Mouse (Mus musculus): ENCODE measurements around the gene Gcnt4. TPM values are rescaled to one million over a fixed set of nuclear protein-coding genes. Genes with fewer than 3 reads are reported as not detected.
"Not testable (repeated sequence)": the region's sequence is repeated elsewhere in the genome, so short reads cannot be mapped to it uniquely, and the experiment has no call there.

Gene Gcnt4
- polyA plus RNA-seq, 1 experiment: 0.55 TPM

GRCm38 (mm10) chr13:96911202-96911601, 13.3 kb upstream of the Gcnt4 start:
- Histone ChIP-seq H3K4me1 (replicated peaks; ENCODE audit: control insufficient read depth, insufficient read depth, low read length) (no peaks in the 10 kb centered on the region), H3K27me3 (ENCODE audit: control insufficient read depth, insufficient read depth, low read length) (no peaks in the 10 kb centered on the region), H3K36me3 (ENCODE audit: control insufficient read depth, insufficient read depth, low read length) (no peaks in the 10 kb centered on the region), H3K4me3 (ENCODE audit: control insufficient read depth, insufficient read depth, low read length) (no peak overlapping the region), H3K27ac (ENCODE audit: control insufficient read depth, insufficient read depth, low read length) (no peak overlapping the region)
- TF ChIP-seq POLR2A (IDR thresholded peaks at IDR 0.05; ENCODE audit: control insufficient read depth, extremely low read depth, insufficient read depth, low read length, poor library complexity) (no peak), CTCF (IDR thresholded peaks at IDR 0.05; ENCODE audit: borderline replicate concordance, control insufficient read depth, extremely low read depth, insufficient read depth, low read length, poor library complexity) (no peak)
- WGBS: 69% methylated on average over 3 of the region's 3 CpGs
- no peak for DNase-seq

GRCm38 (mm10) chr13:96923134-96923533, 1.4 kb upstream of the Gcnt4 start:
- 97% methylated on average over 4 of the region's 4 CpGs for WGBS

GRCm38 (mm10) chr13:96924985-96925745, 676 bp downstream of the Gcnt4 start:
- Histone ChIP-seq H3K36me3 (ENCODE audit: control insufficient read depth, insufficient read depth, low read length) (no peaks in the 10 kb centered on the region), H3K4me1 (replicated peaks; ENCODE audit: control insufficient read depth, insufficient read depth, low read length) (peaks cover 8% of the 10 kb centered on the region; the same call in 1 of the 2 replicates), H3K4me3 (ENCODE audit: control insufficient read depth, insufficient read depth, low read length) (peak overlapping the region; percentile 94), H3K27ac (ENCODE audit: control insufficient read depth, insufficient read depth, low read length) (no peak overlapping the region), H3K27me3 (ENCODE audit: control insufficient read depth, insufficient read depth, low read length) (peaks cover 9% of the 10 kb centered on the region; the same call in 1 of the 2 replicates)
- no peak for DNase-seq
- 5% methylated on average over 53 of the region's 53 CpGs for WGBS
- TF ChIP-seq CTCF (IDR thresholded peaks at IDR 0.05; ENCODE audit: borderline replicate concordance, control insufficient read depth, extremely low read depth, insufficient read depth, low read length, poor library complexity) (no peak), POLR2A (IDR thresholded peaks at IDR 0.05; ENCODE audit: control insufficient read depth, extremely low read depth, insufficient read depth, low read length, poor library complexity) (no peak)

More at GRCm38 (mm10) chr13:96923134-96923533, 1.4 kb upstream of the Gcnt4 start:
- DNase-seq; H3K36me3 ChIP-seq (ENCODE audit: control insufficient read depth, insufficient read depth, low read length); H3K4me1 ChIP-seq (replicated peaks; ENCODE audit: control insufficient read depth, insufficient read depth, low read length); H3K4me3 ChIP-seq (ENCODE audit: control insufficient read depth, insufficient read depth, low read length); H3K27me3 ChIP-seq (ENCODE audit: control insufficient read depth, insufficient read depth, low read length); H3K27ac ChIP-seq (ENCODE audit: control insufficient read depth, insufficient read depth, low read length): not testable (repeated sequence)

GRCm38 (mm10) chr13:96925991-96926725, 1.7 kb downstream of the Gcnt4 start:
- WGBS: 92% methylated on average over 10 of the region's 10 CpGs
- Histone ChIP-seq H3K27ac (ENCODE audit: control insufficient read depth, insufficient read depth, low read length) (no peak overlapping the region), H3K4me1 (replicated peaks; ENCODE audit: control insufficient read depth, insufficient read depth, low read length) (peaks cover 8% of the 10 kb centered on the region; the same call in 1 of the 2 replicates), H3K36me3 (ENCODE audit: control insufficient read depth, insufficient read depth, low read length) (no peaks in the 10 kb centered on the region), H3K27me3 (ENCODE audit: control insufficient read depth, insufficient read depth, low read length) (peaks cover 9% of the 10 kb centered on the region; the same call in 1 of the 2 replicates), H3K4me3 (ENCODE audit: control insufficient read depth, insufficient read depth, low read length) (no peak overlapping the region)
- DNase-seq: no peak
- TF ChIP-seq CTCF (IDR thresholded peaks at IDR 0.05; ENCODE audit: borderline replicate concordance, control insufficient read depth, extremely low read depth, insufficient read depth, low read length, poor library complexity) (no peak), POLR2A (IDR thresholded peaks at IDR 0.05; ENCODE audit: control insufficient read depth, extremely low read depth, insufficient read depth, low read length, poor library complexity) (no peak)

GRCm38 (mm10) chr13:96927781-96928180, 3.3 kb downstream of the Gcnt4 start:
- DNase-seq: no peak
- Histone ChIP-seq H3K4me3 (ENCODE audit: control insufficient read depth, insufficient read depth, low read length) (no peak overlapping the region), H3K36me3 (ENCODE audit: control insufficient read depth, insufficient read depth, low read length) (no peaks in the 10 kb centered on the region), H3K27me3 (ENCODE audit: control insufficient read depth, insufficient read depth, low read length) (peaks cover 9% of the 10 kb centered on the region; the same call in 1 of the 2 replicates), H3K4me1 (replicated peaks; ENCODE audit: control insufficient read depth, insufficient read depth, low read length) (peaks cover 8% of the 10 kb centered on the region; the same call in 1 of the 2 replicates), H3K27ac (ENCODE audit: control insufficient read depth, insufficient read depth, low read length) (no peak overlapping the region)
- WGBS: 98% methylated on average over 1 of the region's 1 CpGs
- TF ChIP-seq POLR2A (IDR thresholded peaks at IDR 0.05; ENCODE audit: control insufficient read depth, extremely low read depth, insufficient read depth, low read length, poor library complexity): no peak
- TF ChIP-seq CTCF (IDR thresholded peaks at IDR 0.05; ENCODE audit: borderline replicate concordance, control insufficient read depth, extremely low read depth, insufficient read depth, low read length, poor library complexity): no peak

GRCm38 (mm10) chr13:96928432-96929039, 4.0 kb downstream of the Gcnt4 start:
- peaks cover 8% of the 10 kb centered on the region; the same call in 1 of the 2 replicates for H3K4me1 ChIP-seq (replicated peaks; ENCODE audit: control insufficient read depth, insufficient read depth, low read length)
- 65% methylated on average over 8 of the region's 8 CpGs for WGBS
- peaks cover 9% of the 10 kb centered on the region; the same call in 1 of the 2 replicates for H3K27me3 ChIP-seq (ENCODE audit: control insufficient read depth, insufficient read depth, low read length)
- H3K4me3 ChIP-seq (ENCODE audit: control insufficient read depth, insufficient read depth, low read length): no peak overlapping the region
- no peaks in the 10 kb centered on the region for H3K36me3 ChIP-seq (ENCODE audit: control insufficient read depth, insufficient read depth, low read length)
- H3K27ac ChIP-seq (ENCODE audit: control insufficient read depth, insufficient read depth, low read length): no peak overlapping the region
- TF ChIP-seq CTCF (IDR thresholded peaks at IDR 0.05; ENCODE audit: borderline replicate concordance, control insufficient read depth, extremely low read depth, insufficient read depth, low read length, poor library complexity) (no peak), POLR2A (IDR thresholded peaks at IDR 0.05; ENCODE audit: control insufficient read depth, extremely low read depth, insufficient read depth, low read length, poor library complexity) (no peak)
- DNase-seq: no peak

Measured in thymus, adult 2 months (tissue).